Mouse (Mus musculus): Measurements from ENCODE around the gene Usp5. TPM values are rescaled to one million over a fixed set of nuclear protein-coding genes. Genes with fewer than 3 reads are reported as not detected.

Gene Usp5
- 149 and 175 TPM in 2 replicates for polyA plus RNA-seq (2015; fragmentation: Nextera tagmentation; extraction: Ambion mirVana)

- peak; percentile 95 for ATAC-seq (replicated peaks; ENCODE audit: low FRiP score)
- Histone ChIP-seq H3K27ac (peak within 1 kb of the TSS; percentile 98), H3K27me3 (no peaks in the 10 kb centered on the region), H3K9ac (peak within 1 kb of the TSS; percentile 64), H3K4me3 (replicated peaks) (peak within 1 kb of the TSS; percentile 82), H3K4me2 (peak within 1 kb of the TSS; percentile 90), H3K4me1 (peaks cover 32% of the 10 kb centered on the region), H3K36me3 (peaks cover 62% of the 10 kb centered on the region), H3K9me3 (replicated peaks) (no peaks in the 10 kb centered on the region)
- under 1% methylated on average over 55 of the region's 55 CpGs for WGBS
Observed at GRCm38 (mm10) chr6:124828868-124829798, at the start of gene Usp5, which contains the start of gene Cdca3. TSS of gene Usp5 (minus strand) at chr6:124829484. TSS of gene Cdca3 (plus strand) at chr6:124829547.

- no peaks in the 10 kb centered on the region for H3K27me3 ChIP-seq
- no peaks in the 10 kb centered on the region for H3K36me3 ChIP-seq
- H3K4me1 ChIP-seq, result no peaks in the 10 kb centered on the region
- no peak for ATAC-seq (replicated peaks; ENCODE audit: low FRiP score)
- no peak overlapping the region for H3K4me2 ChIP-seq
- H3K4me3 ChIP-seq (replicated peaks), result no peak overlapping the region
- H3K27ac ChIP-seq, result no peak overlapping the region
- no peak overlapping the region for H3K9ac ChIP-seq
- no peaks in the 10 kb centered on the region for H3K9me3 ChIP-seq (replicated peaks)
- WGBS, result 25% methylated on average over 3 of the region's 3 CpGs
Observed at GRCm38 (mm10) chr6:124874348-124874747, 45.1 kb upstream of the Usp5 start.

GRCm38 (mm10) chr6:124866560-124866959, 37.3 kb upstream of the Usp5 start:
- no peak for ATAC-seq (replicated peaks; ENCODE audit: low FRiP score)
- Histone ChIP-seq H3K4me1 (peaks cover 28% of the 10 kb centered on the region), H3K36me3 (no peaks in the 10 kb centered on the region), H3K9ac (no peak overlapping the region), H3K4me3 (replicated peaks) (no peak overlapping the region), H3K27ac (no peak overlapping the region), H3K9me3 (replicated peaks) (no peaks in the 10 kb centered on the region), H3K4me2 (no peak overlapping the region), H3K27me3 (peaks cover 18% of the 10 kb centered on the region)
- 57% methylated on average over 6 of the region's 7 CpGs for WGBS

- H3K9me3 ChIP-seq (replicated peaks), result no peaks in the 10 kb centered on the region
- no peak overlapping the region for H3K27ac ChIP-seq
- H3K27me3 ChIP-seq, result peaks cover 18% of the 10 kb centered on the region
- H3K9ac ChIP-seq, result no peak overlapping the region
- peaks cover 34% of the 10 kb centered on the region for H3K4me1 ChIP-seq
- H3K4me3 ChIP-seq (replicated peaks), result no peak overlapping the region
- no peaks in the 10 kb centered on the region for H3K36me3 ChIP-seq
- H3K4me2 ChIP-seq, result no peak overlapping the region
- ATAC-seq (replicated peaks; ENCODE audit: low FRiP score), result no peak
- 55% methylated on average over 18 of the region's 18 CpGs for WGBS
Observed at GRCm38 (mm10) chr6:124865766-124866362, 36.6 kb upstream of the Usp5 start.

- WGBS, result under 1% methylated on average over 37 of the region's 43 CpGs
- no peaks in the 10 kb centered on the region for H3K9me3 ChIP-seq (replicated peaks)
- no peaks in the 10 kb centered on the region for H3K36me3 ChIP-seq
- H3K27me3 ChIP-seq, result peaks cover 26% of the 10 kb centered on the region
- H3K9ac ChIP-seq, result peak within 1 kb of the TSS; percentile 64
- H3K4me3 ChIP-seq (replicated peaks), result peak within 1 kb of the TSS; percentile 55
- H3K4me2 ChIP-seq, result peak within 1 kb of the TSS; percentile 97
- peak; percentile 67 for ATAC-seq (replicated peaks; ENCODE audit: low FRiP score)
- H3K4me1 ChIP-seq, result peaks cover 47% of the 10 kb centered on the region
- no peak within 1 kb of the TSS for H3K27ac ChIP-seq
Observed at GRCm38 (mm10) chr6:124863658-124864298, 34.5 kb upstream of the Usp5 start, which contains the start of gene Gpr162. TSS of gene Gpr162 (minus strand) at chr6:124863983.

- H3K9ac ChIP-seq, result peak overlapping the region; percentile 64
Observed at GRCm38 (mm10) chr6:124863125-124863657, 33.9 kb upstream of the Usp5 start.

GRCm38 (mm10) chr6:124862406-124863124, 33.3 kb upstream of the Usp5 start:
- peak overlapping the region; percentile 55 for H3K4me3 ChIP-seq (replicated peaks)
- no peak for ATAC-seq (replicated peaks; ENCODE audit: low FRiP score)
- H3K4me1 ChIP-seq, result peaks cover 59% of the 10 kb centered on the region
- H3K36me3 ChIP-seq, result no peaks in the 10 kb centered on the region
- WGBS, result 10% methylated on average over 8 of the region's 8 CpGs
- peak overlapping the region; percentile 64 for H3K9ac ChIP-seq
- no peaks in the 10 kb centered on the region for H3K9me3 ChIP-seq (replicated peaks)
- peaks cover 30% of the 10 kb centered on the region for H3K27me3 ChIP-seq
- H3K27ac ChIP-seq, result no peak overlapping the region
- peak overlapping the region; percentile 97 for H3K4me2 ChIP-seq

More at GRCm38 (mm10) chr6:124863125-124863657, 33.9 kb upstream of the Usp5 start:
- peak overlapping the region; percentile 97 for H3K4me2 ChIP-seq
- no peaks in the 10 kb centered on the region for H3K36me3 ChIP-seq
- peaks cover 30% of the 10 kb centered on the region for H3K27me3 ChIP-seq
- H3K4me1 ChIP-seq, result peaks cover 52% of the 10 kb centered on the region
- peak overlapping the region; percentile 55 for H3K4me3 ChIP-seq (replicated peaks)
- peak; percentile 30 for ATAC-seq (replicated peaks; ENCODE audit: low FRiP score)
- H3K9me3 ChIP-seq (replicated peaks), result no peaks in the 10 kb centered on the region
- WGBS, result under 1% methylated on average over 16 of the region's 16 CpGs
- H3K27ac ChIP-seq, result no peak overlapping the region

- WGBS, result 17% methylated on average over 3 of the region's 3 CpGs
- H3K9me3 ChIP-seq (replicated peaks), result no peaks in the 10 kb centered on the region
- H3K9ac ChIP-seq, result no peak overlapping the region
Observed at GRCm38 (mm10) chr6:124861802-124862201, 32.5 kb upstream of the Usp5 start.

GRCm38 (mm10) chr6:124861266-124861665, 32.0 kb upstream of the Usp5 start:
- no peak overlapping the region for H3K9ac ChIP-seq
- WGBS, result 83% methylated on average over 19 of the region's 19 CpGs
- no peak overlapping the region for H3K4me2 ChIP-seq
- no peak overlapping the region for H3K4me3 ChIP-seq (replicated peaks)
- H3K27ac ChIP-seq, result no peak overlapping the region
- no peak for ATAC-seq (replicated peaks; ENCODE audit: low FRiP score)
- H3K27me3 ChIP-seq, result peaks cover 26% of the 10 kb centered on the region
- H3K36me3 ChIP-seq, result no peaks in the 10 kb centered on the region
- no peaks in the 10 kb centered on the region for H3K9me3 ChIP-seq (replicated peaks)
- peaks cover 66% of the 10 kb centered on the region for H3K4me1 ChIP-seq

More at GRCm38 (mm10) chr6:124861802-124862201, 32.5 kb upstream of the Usp5 start:
- H3K4me3 ChIP-seq (replicated peaks), result no peak overlapping the region
- no peak for ATAC-seq (replicated peaks; ENCODE audit: low FRiP score)
- no peaks in the 10 kb centered on the region for H3K36me3 ChIP-seq
- peaks cover 28% of the 10 kb centered on the region for H3K27me3 ChIP-seq
- no peak overlapping the region for H3K4me2 ChIP-seq
- peaks cover 62% of the 10 kb centered on the region for H3K4me1 ChIP-seq
- no peak overlapping the region for H3K27ac ChIP-seq

GRCm38 (mm10) chr6:124860511-124860910, 31.2 kb upstream of the Usp5 start:
- WGBS, result 90% methylated on average over 9 of the region's 9 CpGs
- H3K27ac ChIP-seq, result no peak overlapping the region
- H3K4me1 ChIP-seq, result peaks cover 73% of the 10 kb centered on the region
- peaks cover 26% of the 10 kb centered on the region for H3K27me3 ChIP-seq
- no peak overlapping the region for H3K9ac ChIP-seq
- H3K9me3 ChIP-seq (replicated peaks), result no peaks in the 10 kb centered on the region
- no peak overlapping the region for H3K4me2 ChIP-seq
- no peak for ATAC-seq (replicated peaks; ENCODE audit: low FRiP score)
- H3K4me3 ChIP-seq (replicated peaks), result no peak overlapping the region
- no peaks in the 10 kb centered on the region for H3K36me3 ChIP-seq

- 11% methylated on average over 12 of the region's 12 CpGs for WGBS
- peaks cover 76% of the 10 kb centered on the region for H3K4me1 ChIP-seq
- H3K9me3 ChIP-seq (replicated peaks), result no peaks in the 10 kb centered on the region
- 0 out of 2 replicates have a peak, but pooled peaks have one; percentile 3 for ATAC-seq (replicated peaks; ENCODE audit: low FRiP score)
- no peak overlapping the region for H3K9ac ChIP-seq
- no peak overlapping the region for H3K27ac ChIP-seq
- H3K4me2 ChIP-seq, result peak overlapping the region; percentile 26
- H3K36me3 ChIP-seq, result no peaks in the 10 kb centered on the region
- 0 out of 2 replicates have a peak overlapping the region, but pooled peaks have one; percentile 0 for H3K4me3 ChIP-seq (replicated peaks)
- peaks cover 18% of the 10 kb centered on the region for H3K27me3 ChIP-seq
Observed at GRCm38 (mm10) chr6:124859725-124860124, 30.4 kb upstream of the Usp5 start.
